Mouse (Mus musculus): ENCODE data around the gene Vamp2.

Gene Vamp2

GRCm38 (mm10) chr11:69064259-69065133 lies 23.8 kb upstream of the Vamp2 start:
- DNase-seq (ENCODE audit: low spot score in 2 of 2), result no peak

GRCm38 (mm10) chr11:69065394-69065925 lies 22.8 kb upstream of the Vamp2 start:
- DNase-seq (ENCODE audit: low spot score in 2 of 2), result no peak

GRCm38 (mm10) chr11:69066163-69066861 lies 22.0 kb upstream of the Vamp2 start:
- peak; percentile 43 to 72 for DNase-seq (ENCODE audit: low spot score in 2 of 2)

- DNase-seq (ENCODE audit: low spot score in 2 of 2), result peak; percentile 87 to 94
Measured at GRCm38 (mm10) chr11:69066956-69067355, 21.3 kb upstream of the Vamp2 start.

- no peak for DNase-seq (ENCODE audit: low spot score in 2 of 2)
Measured at GRCm38 (mm10) chr11:69067601-69068000, 20.7 kb upstream of the Vamp2 start.

GRCm38 (mm10) chr11:69070093-69070492 lies 18.2 kb upstream of the Vamp2 start:
- DNase-seq (ENCODE audit: low spot score in 2 of 2), result peak in 1 of 2 experiments; percentile 71

GRCm38 (mm10) chr11:69070590-69071222 lies 17.6 kb upstream of the Vamp2 start, which contains the start of gene Tmem107:
Gene Tmem107, plus strand, starts transcription at chr11:69070806.
- DNase-seq (ENCODE audit: low spot score in 2 of 2), result peak; percentile 93 to 96

GRCm38 (mm10) chr11:69071262-69071661 lies 17.0 kb upstream of the Vamp2 start:
- no peak for DNase-seq (ENCODE audit: low spot score in 2 of 2)

- no peak for DNase-seq (ENCODE audit: low spot score in 2 of 2)
Measured at GRCm38 (mm10) chr11:69072234-69072633, 16.1 kb upstream of the Vamp2 start.

- DNase-seq (ENCODE audit: low spot score in 2 of 2), result no peak
Measured at GRCm38 (mm10) chr11:69072666-69073064, 15.6 kb upstream of the Vamp2 start.

- DNase-seq (ENCODE audit: low spot score in 2 of 2), result peak; percentile 84 to 87
Measured at GRCm38 (mm10) chr11:69073065-69073888, 15.0 kb upstream of the Vamp2 start.

- no peak for DNase-seq (ENCODE audit: low spot score in 2 of 2)
Measured at GRCm38 (mm10) chr11:69073951-69074775, 14.1 kb upstream of the Vamp2 start.

GRCm38 (mm10) chr11:69074776-69075069 lies 13.6 kb upstream of the Vamp2 start:
- DNase-seq (ENCODE audit: low spot score in 2 of 2), result no peak

- no peak for DNase-seq (ENCODE audit: low spot score in 2 of 2)
Measured at GRCm38 (mm10) chr11:69075764-69076479, 12.4 kb upstream of the Vamp2 start.

- DNase-seq (ENCODE audit: low spot score in 2 of 2), result no peak
Measured at GRCm38 (mm10) chr11:69076572-69076971, 11.7 kb upstream of the Vamp2 start.

- DNase-seq (ENCODE audit: low spot score in 2 of 2), result no peak
Measured at GRCm38 (mm10) chr11:69077316-69077715, 11.0 kb upstream of the Vamp2 start.

GRCm38 (mm10) chr11:69078041-69078440 lies 10.2 kb upstream of the Vamp2 start:
- no peak for DNase-seq (ENCODE audit: low spot score in 2 of 2)

- no peak for DNase-seq (ENCODE audit: low spot score in 2 of 2)
Measured at GRCm38 (mm10) chr11:69078805-69079438, 9.4 kb upstream of the Vamp2 start.

- no peak for DNase-seq (ENCODE audit: low spot score in 2 of 2)
Measured at GRCm38 (mm10) chr11:69080102-69080854, 8.0 kb upstream of the Vamp2 start.
